Mouse (Mus musculus): ENCODE measurements around the gene Nmnat2. TPM values are rescaled to one million over a fixed set of nuclear protein-coding genes. Genes with fewer than 3 reads are reported as not detected.

The Nmnat2 gene
- polyA plus RNA-seq, 1 experiment, result 2.1 TPM

GRCm38 (mm10) chr1:153138486-153138885, 183.7 kb downstream of the Nmnat2 start:
- no peak overlapping the region for H3K4me2 ChIP-seq (ENCODE audit: low read depth)
- no peak overlapping the region for H3K4me3 ChIP-seq
- no peaks in the 10 kb centered on the region for H3K27me3 ChIP-seq (ENCODE audit: control insufficient read depth, insufficient read depth, insufficient read length)
- H3K79me2 ChIP-seq (ENCODE audit: control insufficient read depth, insufficient read depth), result no peaks in the 10 kb centered on the region
- H3K36me3 ChIP-seq (ENCODE audit: control insufficient read depth, insufficient read depth), result no peaks in the 10 kb centered on the region
- TF ChIP-seq CEBPB (IDR thresholded peaks at IDR 0.05; ENCODE audit: insufficient read depth, poor library complexity, severe bottlenecking), result no peak
- TF ChIP-seq E2F4 (IDR thresholded peaks at IDR 0.05; ENCODE audit: insufficient read depth), result no peak
- TF ChIP-seq TCF12 (IDR thresholded peaks at IDR 0.05; ENCODE audit: insufficient read depth, poor library complexity, severe bottlenecking), result no peak
- TF ChIP-seq REST (IDR thresholded peaks at IDR 0.05; ENCODE audit: insufficient read depth, insufficient read length), result no peak
- TF ChIP-seq TCF3 (IDR thresholded peaks at IDR 0.05; ENCODE audit: insufficient read length, low read depth), result no peak
- no peak for TF ChIP-seq MYOG (IDR thresholded peaks at IDR 0.05; ENCODE audit: control insufficient read depth in 1 of 3, insufficient read depth in 1 of 3, insufficient read length in 2 of 3, low read depth in 2 of 3)
- no peak for TF ChIP-seq SRF (IDR thresholded peaks at IDR 0.05; ENCODE audit: control insufficient read depth, insufficient read length, low read depth)
- TF ChIP-seq POLR2A (IDR thresholded peaks at IDR 0.05; ENCODE audit: insufficient read length, low read depth), result no peak
- TF ChIP-seq USF1 (IDR thresholded peaks at IDR 0.05; ENCODE audit: low read depth), result no peak
- TF ChIP-seq MYOD1 (IDR thresholded peaks at IDR 0.05; ENCODE audit: control insufficient read depth in 1 of 3, insufficient read length in 2 of 3, low read depth in 2 of 3), result no peak
- TF ChIP-seq MAX (IDR thresholded peaks at IDR 0.05; ENCODE audit: low read depth), result no peak
- no peak for TF ChIP-seq POLR2AphosphoS2 (IDR thresholded peaks at IDR 0.05; ENCODE audit: insufficient read length, low read depth)
- no peak overlapping the region for H3ac ChIP-seq (ENCODE audit: control insufficient read depth, insufficient read length)

- H3K36me3 ChIP-seq (ENCODE audit: control insufficient read depth, insufficient read depth), result no peaks in the 10 kb centered on the region
- H3ac ChIP-seq (ENCODE audit: control insufficient read depth, insufficient read length), result no peak overlapping the region
- TF ChIP-seq SRF (IDR thresholded peaks at IDR 0.05; ENCODE audit: control insufficient read depth, insufficient read length, low read depth), result no peak
- TF ChIP-seq USF1 (IDR thresholded peaks at IDR 0.05; ENCODE audit: low read depth), result no peak
- TF ChIP-seq REST (IDR thresholded peaks at IDR 0.05; ENCODE audit: insufficient read depth, insufficient read length), result no peak
- TF ChIP-seq MAX (IDR thresholded peaks at IDR 0.05; ENCODE audit: low read depth), result no peak
- TF ChIP-seq POLR2A (IDR thresholded peaks at IDR 0.05; ENCODE audit: insufficient read length, low read depth), result no peak
- no peak for TF ChIP-seq MYOG (IDR thresholded peaks at IDR 0.05; ENCODE audit: control insufficient read depth in 1 of 3, insufficient read depth in 1 of 3, insufficient read length in 2 of 3, low read depth in 2 of 3)
- no peak for TF ChIP-seq TCF3 (IDR thresholded peaks at IDR 0.05; ENCODE audit: insufficient read length, low read depth)
- TF ChIP-seq TCF12 (IDR thresholded peaks at IDR 0.05; ENCODE audit: insufficient read depth, poor library complexity, severe bottlenecking), result no peak
- no peak for TF ChIP-seq POLR2AphosphoS2 (IDR thresholded peaks at IDR 0.05; ENCODE audit: insufficient read length, low read depth)
- no peak for TF ChIP-seq MYOD1 (IDR thresholded peaks at IDR 0.05; ENCODE audit: control insufficient read depth in 1 of 3, insufficient read length in 2 of 3, low read depth in 2 of 3)
- no peak for TF ChIP-seq CEBPB (IDR thresholded peaks at IDR 0.05; ENCODE audit: insufficient read depth, poor library complexity, severe bottlenecking)
- no peak for TF ChIP-seq E2F4 (IDR thresholded peaks at IDR 0.05; ENCODE audit: insufficient read depth)
- no peak overlapping the region for H3K4me3 ChIP-seq
- no peaks in the 10 kb centered on the region for H3K27me3 ChIP-seq (ENCODE audit: control insufficient read depth, insufficient read depth, insufficient read length)
- H3K4me2 ChIP-seq (ENCODE audit: low read depth), result no peak overlapping the region
- no peaks in the 10 kb centered on the region for H3K79me2 ChIP-seq (ENCODE audit: control insufficient read depth, insufficient read depth)
Observed at GRCm38 (mm10) chr1:153139635-153140034, 184.8 kb downstream of the Nmnat2 start.

- Histone ChIP-seq H3K27me3 (ENCODE audit: control insufficient read depth, insufficient read depth, insufficient read length) (no peaks in the 10 kb centered on the region), H3ac (ENCODE audit: control insufficient read depth, insufficient read length) (no peak overlapping the region), H3K36me3 (ENCODE audit: control insufficient read depth, insufficient read depth) (no peaks in the 10 kb centered on the region), H3K4me2 (ENCODE audit: low read depth) (no peak overlapping the region), H3K4me3 (no peak overlapping the region), H3K79me2 (ENCODE audit: control insufficient read depth, insufficient read depth) (no peaks in the 10 kb centered on the region)
- TF ChIP-seq TCF3 (IDR thresholded peaks at IDR 0.05; ENCODE audit: insufficient read length, low read depth) (no peak), MYOG (IDR thresholded peaks at IDR 0.05; ENCODE audit: control insufficient read depth in 1 of 3, insufficient read depth in 1 of 3, insufficient read length in 2 of 3, low read depth in 2 of 3) (no peak), POLR2AphosphoS2 (IDR thresholded peaks at IDR 0.05; ENCODE audit: insufficient read length, low read depth) (no peak), SRF (IDR thresholded peaks at IDR 0.05; ENCODE audit: control insufficient read depth, insufficient read length, low read depth) (no peak), TCF12 (IDR thresholded peaks at IDR 0.05; ENCODE audit: insufficient read depth, poor library complexity, severe bottlenecking) (no peak), REST (IDR thresholded peaks at IDR 0.05; ENCODE audit: insufficient read depth, insufficient read length) (no peak), USF1 (IDR thresholded peaks at IDR 0.05; ENCODE audit: low read depth) (no peak), E2F4 (IDR thresholded peaks at IDR 0.05; ENCODE audit: insufficient read depth) (no peak), MAX (IDR thresholded peaks at IDR 0.05; ENCODE audit: low read depth) (no peak), MYOD1 (IDR thresholded peaks at IDR 0.05; ENCODE audit: control insufficient read depth in 1 of 3, insufficient read length in 2 of 3, low read depth in 2 of 3) (no peak), CEBPB (IDR thresholded peaks at IDR 0.05; ENCODE audit: insufficient read depth, poor library complexity, severe bottlenecking) (no peak), POLR2A (IDR thresholded peaks at IDR 0.05; ENCODE audit: insufficient read length, low read depth) (no peak)
Observed at GRCm38 (mm10) chr1:153140265-153140664, 185.5 kb downstream of the Nmnat2 start.

- Histone ChIP-seq H3K4me3 (no peak overlapping the region), H3K79me2 (ENCODE audit: control insufficient read depth, insufficient read depth) (no peaks in the 10 kb centered on the region), H3K27me3 (ENCODE audit: control insufficient read depth, insufficient read depth, insufficient read length) (no peaks in the 10 kb centered on the region), H3ac (ENCODE audit: control insufficient read depth, insufficient read length) (no peak overlapping the region), H3K36me3 (ENCODE audit: control insufficient read depth, insufficient read depth) (no peaks in the 10 kb centered on the region), H3K4me2 (ENCODE audit: low read depth) (no peak overlapping the region)
- TF ChIP-seq E2F4 (IDR thresholded peaks at IDR 0.05; ENCODE audit: insufficient read depth) (no peak), MYOG (IDR thresholded peaks at IDR 0.05; ENCODE audit: control insufficient read depth in 1 of 3, insufficient read depth in 1 of 3, insufficient read length in 2 of 3, low read depth in 2 of 3) (no peak), MAX (IDR thresholded peaks at IDR 0.05; ENCODE audit: low read depth) (no peak), POLR2A (IDR thresholded peaks at IDR 0.05; ENCODE audit: insufficient read length, low read depth) (no peak), USF1 (IDR thresholded peaks at IDR 0.05; ENCODE audit: low read depth) (no peak), CEBPB (IDR thresholded peaks at IDR 0.05; ENCODE audit: insufficient read depth, poor library complexity, severe bottlenecking) (no peak), POLR2AphosphoS2 (IDR thresholded peaks at IDR 0.05; ENCODE audit: insufficient read length, low read depth) (no peak)
Observed at GRCm38 (mm10) chr1:153140747-153141228, 186.0 kb downstream of the Nmnat2 start.
